Mouse (Mus musculus) heart, embryonic 15.5 days (tissue): ENCODE results near the gene Galnt15. TPM values are rescaled to one million over a fixed set of nuclear protein-coding genes. Genes with fewer than 3 reads are reported as not detected.
A peak's percentile ranks its signal among the peaks of the same experiment; 100 is the strongest.

Experiments used
- ATAC-seq: fragments of 200-750 bp; cut with Nextera tagmentation; replicated peaks from 2 replicates; pipeline ENCODE4 v1.8.0; 2017; ENCODE audit warnings: low read depth, moderate TSS enrichment; ENCODE audit not compliant: insufficient number of reproducible peaks, insufficient read depth, low FRiP score
- H3K27ac ChIP-seq: fragments of 300-500 bp; sonication (generic); 2 replicates; pipeline ENCODE4 v1.5.1; 2015; ENCODE audit warnings: mild to moderate bottlenecking, inconsistent platforms
- H3K27me3 ChIP-seq: fragments of 300-500 bp; sonication (generic); 2 replicates; pipeline ENCODE4 v1.6.1; 2015; ENCODE audit warnings: inconsistent platforms
- H3K36me3 ChIP-seq: fragments of 300-500 bp; sonication (generic); 2 replicates; pipeline ENCODE4 v1.6.1; 2015; ENCODE audit warnings: mild to moderate bottlenecking, inconsistent platforms
- H3K4me1 ChIP-seq: fragments of 300-500 bp; sonication (generic); replicated peaks from 2 replicates; pipeline ENCODE4 v1.6.1; 2015; ENCODE audit warnings: inconsistent platforms
- H3K4me2 ChIP-seq: fragments of 300-500 bp; sonication (generic); 2 replicates; pipeline ENCODE4 v1.6.1; 2015; ENCODE audit warnings: inconsistent platforms, mild to moderate bottlenecking, moderate library complexity
- H3K4me3 ChIP-seq: fragments of 300-500 bp; sonication (generic); 2 replicates; pipeline ENCODE4 v1.5.1; 2015; ENCODE audit warnings: mild to moderate bottlenecking, inconsistent platforms
- H3K9ac ChIP-seq: fragments of 300-500 bp; sonication (generic); 2 replicates; pipeline ENCODE4 v1.6.1; 2015; ENCODE audit warnings: mild to moderate bottlenecking, inconsistent platforms
- H3K9me3 ChIP-seq: fragments of 300-500 bp; sonication (generic); replicated peaks from 2 replicates; pipeline ENCODE4 v1.6.1; 2016; ENCODE audit warnings: inconsistent platforms
- WGBS: fragments of 180-500 bp; shearing (Covaris S2); methylation state at CpG from one replicate; pipeline ENCODE4 v1.1.7; 2015; ENCODE audit warnings: mixed read lengths; 5-methylcytosine and 5-hydroxymethylcytosine counted together
- polyA plus RNA-seq: library from polyadenylated mRNA; unstranded; fragments of >200 nt; fragmentation: Nextera tagmentation; extraction: Ambion mirVana; gene quantifications from 2 replicates; pipeline ENCODE4 v1.2.1, GENCODE M21; 2015

Gene Galnt15
- 0.24 and 0.38 TPM in 2 replicates for polyA plus RNA-seq

- 0 out of 2 replicates have a peak, but pooled peaks have one; percentile 33 for ATAC-seq
- H3K27me3 ChIP-seq: peaks cover 20% of the 10 kb centered on the region
- no peak within 1 kb of the TSS; the same call in 1 of the 2 replicates for H3K27ac ChIP-seq
- H3K36me3 ChIP-seq: no peaks in the 10 kb centered on the region
- no peak within 1 kb of the TSS for H3K9ac ChIP-seq
- peak within 1 kb of the TSS; percentile 60 for H3K4me2 ChIP-seq
- H3K9me3 ChIP-seq: no peaks in the 10 kb centered on the region
- peak within 1 kb of the TSS; percentile 31 for H3K4me3 ChIP-seq
- H3K4me1 ChIP-seq: peaks cover 20% of the 10 kb centered on the region
- 2% methylated on average over 9 of the region's 9 CpGs for WGBS
Measured at GRCm38 (mm10) chr14:32028681-32029091, at the start of gene Galnt15. Galnt15 (plus strand) TSS chr14:32028989.

- Histone ChIP-seq H3K9ac (no peak overlapping the region), H3K9me3 (no peaks in the 10 kb centered on the region), H3K4me3 (no peak overlapping the region), H3K4me1 (peaks cover 2% of the 10 kb centered on the region; the same call in 1 of the 2 replicates), H3K4me2 (no peak overlapping the region), H3K36me3 (no peaks in the 10 kb centered on the region), H3K27me3 (no peaks in the 10 kb centered on the region), H3K27ac (no peak overlapping the region)
- WGBS: 30% methylated on average over 8 of the region's 8 CpGs
- no peak for ATAC-seq
Measured at GRCm38 (mm10) chr14:31994021-31994420, 34.8 kb upstream of the Galnt15 start.

GRCm38 (mm10) chr14:32000941-32001340 lies 27.8 kb upstream of the Galnt15 start:
- no peaks in the 10 kb centered on the region for H3K27me3 ChIP-seq
- no peaks in the 10 kb centered on the region for H3K9me3 ChIP-seq
- WGBS: 73% methylated on average over 7 of the region's 7 CpGs
- H3K36me3 ChIP-seq: no peaks in the 10 kb centered on the region
- ATAC-seq: no peak
- no peak overlapping the region for H3K4me2 ChIP-seq
- no peak overlapping the region for H3K4me3 ChIP-seq
- H3K27ac ChIP-seq: no peak overlapping the region
- H3K4me1 ChIP-seq: no peaks in the 10 kb centered on the region
- H3K9ac ChIP-seq: no peak overlapping the region

GRCm38 (mm10) chr14:32002502-32003338 lies 26.1 kb upstream of the Galnt15 start:
- Histone ChIP-seq H3K27ac (no peak overlapping the region), H3K4me3 (no peak overlapping the region), H3K4me1 (no peaks in the 10 kb centered on the region), H3K27me3 (no peaks in the 10 kb centered on the region), H3K9ac (no peak overlapping the region), H3K36me3 (no peaks in the 10 kb centered on the region), H3K9me3 (no peaks in the 10 kb centered on the region), H3K4me2 (no peak overlapping the region)
- ATAC-seq: no peak
- WGBS: 83% methylated on average over 15 of the region's 15 CpGs

GRCm38 (mm10) chr14:32003904-32004596 lies 24.7 kb upstream of the Galnt15 start:
- Histone ChIP-seq H3K4me2 (no peak overlapping the region), H3K9me3 (no peaks in the 10 kb centered on the region), H3K27me3 (no peaks in the 10 kb centered on the region), H3K36me3 (no peaks in the 10 kb centered on the region), H3K4me1 (no peaks in the 10 kb centered on the region), H3K9ac (no peak overlapping the region), H3K27ac (no peak overlapping the region), H3K4me3 (no peak overlapping the region)
- 43% methylated on average over 7 of the region's 7 CpGs for WGBS
- ATAC-seq: no peak

GRCm38 (mm10) chr14:32005673-32006261 lies 23.0 kb upstream of the Galnt15 start:
- H3K4me2 ChIP-seq: no peak overlapping the region
- H3K9ac ChIP-seq: no peak overlapping the region
- no peaks in the 10 kb centered on the region for H3K9me3 ChIP-seq
- H3K27me3 ChIP-seq: no peaks in the 10 kb centered on the region
- H3K27ac ChIP-seq: no peak overlapping the region
- H3K4me1 ChIP-seq: no peaks in the 10 kb centered on the region
- no peak overlapping the region for H3K4me3 ChIP-seq
- ATAC-seq: no peak
- 71% methylated on average over 9 of the region's 9 CpGs for WGBS
- H3K36me3 ChIP-seq: no peaks in the 10 kb centered on the region

GRCm38 (mm10) chr14:32007654-32008335 lies 21.0 kb upstream of the Galnt15 start:
- H3K9ac ChIP-seq: no peak overlapping the region
- no peaks in the 10 kb centered on the region for H3K4me1 ChIP-seq
- H3K27me3 ChIP-seq: no peaks in the 10 kb centered on the region
- no peak overlapping the region for H3K4me3 ChIP-seq
- H3K27ac ChIP-seq: no peak overlapping the region
- H3K4me2 ChIP-seq: no peak overlapping the region
- no peaks in the 10 kb centered on the region for H3K9me3 ChIP-seq
- 84% methylated on average over 4 of the region's 4 CpGs for WGBS
- no peaks in the 10 kb centered on the region for H3K36me3 ChIP-seq
- ATAC-seq: no peak

GRCm38 (mm10) chr14:32009715-32010114 lies 19.1 kb upstream of the Galnt15 start:
- Histone ChIP-seq H3K4me3 (no peak overlapping the region), H3K9me3 (no peaks in the 10 kb centered on the region), H3K36me3 (no peaks in the 10 kb centered on the region), H3K27me3 (no peaks in the 10 kb centered on the region), H3K4me1 (0 out of 2 replicates have a peak, but pooled peaks cover 4% of the 10 kb centered on the region), H3K27ac (no peak overlapping the region), H3K4me2 (no peak overlapping the region), H3K9ac (no peak overlapping the region)
- 60% methylated on average over 2 of the region's 2 CpGs for WGBS
- no peak for ATAC-seq

- no peak overlapping the region for H3K9ac ChIP-seq
- 54% methylated on average over 6 of the region's 6 CpGs for WGBS
- peaks cover 5% of the 10 kb centered on the region for H3K4me1 ChIP-seq
- no peaks in the 10 kb centered on the region for H3K36me3 ChIP-seq
- H3K4me3 ChIP-seq: no peak overlapping the region
- H3K4me2 ChIP-seq: no peak overlapping the region
- H3K27me3 ChIP-seq: no peaks in the 10 kb centered on the region
- H3K27ac ChIP-seq: no peak overlapping the region
- H3K9me3 ChIP-seq: no peaks in the 10 kb centered on the region
- ATAC-seq: no peak
Measured at GRCm38 (mm10) chr14:32011547-32012304, 17.1 kb upstream of the Galnt15 start.

- H3K9me3 ChIP-seq: no peaks in the 10 kb centered on the region
- 86% methylated on average over 7 of the region's 7 CpGs for WGBS
- H3K27ac ChIP-seq: no peak overlapping the region
- no peak for ATAC-seq
- H3K4me2 ChIP-seq: no peak overlapping the region
- no peak overlapping the region for H3K4me3 ChIP-seq
- H3K36me3 ChIP-seq: no peaks in the 10 kb centered on the region
- H3K9ac ChIP-seq: no peak overlapping the region
- peaks cover 10% of the 10 kb centered on the region for H3K4me1 ChIP-seq
- H3K27me3 ChIP-seq: no peaks in the 10 kb centered on the region
Measured at GRCm38 (mm10) chr14:32015131-32015770, 13.5 kb upstream of the Galnt15 start.
